In the genomic region with DNA sequence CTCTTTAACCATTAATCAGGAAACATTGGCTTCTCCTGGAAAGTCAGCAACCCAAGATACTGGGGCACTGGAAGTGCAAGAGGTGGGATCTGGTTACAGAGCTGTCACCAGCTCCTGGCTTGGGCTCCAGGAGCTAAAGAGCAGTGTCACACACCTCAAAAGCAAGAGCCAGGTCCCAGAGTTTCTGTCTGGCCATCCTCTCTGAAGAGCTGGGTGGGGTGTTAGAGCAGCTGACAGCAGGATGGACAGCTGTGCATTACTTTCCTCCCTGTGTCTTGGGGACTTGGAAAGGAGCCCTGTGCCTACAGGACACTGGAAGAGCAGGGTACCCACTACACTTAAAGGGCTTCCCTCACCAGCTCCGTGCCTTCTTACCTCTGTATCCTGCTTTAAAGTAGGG, we compare ENCODE assay signal across 14 mouse cellular contexts.
DNase-seq lines count a peak whose midpoint lies in the region.
"Had no signal": no experiment of that assay in that cellular context is flagged by ENCODE, and none has a peak within 500 bp of the region (broad histone marks: within the 10 kb centered on the region; RNA-seq: fewer than 3 reads in every experiment).

No protein-coding gene starts in this region.

- DNase-seq in heart, adult 11 months: peak; percentile 72
- DNase-seq in heart, postnatal 4 days: no peak
- DNase-seq in yolk sac, embryonic 10.5 days (ENCODE audit: low spot score): peak; percentile 36
- DNase-seq in layer of hippocampus, adult 11-12 months (ENCODE audit: low spot score): no peak
- DNase-seq: adrenal gland, adult 2 months; adrenal gland, adult 8-10 months; adrenal gland, postnatal 10 days; adrenal gland, postnatal 14 days; adrenal gland, postnatal 25 days; adrenal gland, postnatal 36 days; B cell, adult 2 months; cerebellum, adult 11 months; cerebellum, adult 11-12 months; cerebellum, adult 18-20 months had no signal

Comparison
In these comparisons a context has a peak if more than half of its experiments do, and no peak if none do; other contexts are left out.
1. DNase-seq: peak in heart, adult 11 months (single experiment) and yolk sac, embryonic 10.5 days (single experiment); none in heart, postnatal 4 days (single experiment) and layer of hippocampus, adult 11-12 months (single experiment).